Mouse (Mus musculus) ovary, postnatal 10 days (tissue): Measurements from ENCODE around the gene Wt1.

Experiments used
- DNase-seq: peaks from one replicate; pipeline ENCODE4 v3.0.0; 2022; ENCODE audit warnings: low spot score

Gene Wt1

GRCm38 (mm10) chr2:105185768-105186529 is 59.6 kb downstream of the Wt1 start:
- no peak for DNase-seq

- DNase-seq: no peak
These were observed 60.3 kb downstream of the Wt1 start for GRCm38 (mm10) chr2:105186591-105186990.

GRCm38 (mm10) chr2:105188182-105188581 is 61.9 kb downstream of the Wt1 start:
- no peak for DNase-seq

GRCm38 (mm10) chr2:105189352-105189751 is 63.0 kb downstream of the Wt1 start:
- no peak for DNase-seq

GRCm38 (mm10) chr2:105200152-105200551 is 73.8 kb downstream of the Wt1 start:
- no peak for DNase-seq

GRCm38 (mm10) chr2:105206563-105207174 is 80.3 kb downstream of the Wt1 start:
- no peak for DNase-seq

GRCm38 (mm10) chr2:105212839-105213238 is 86.5 kb downstream of the Wt1 start:
- no peak for DNase-seq

GRCm38 (mm10) chr2:105215914-105216313 is 89.6 kb downstream of the Wt1 start:
- no peak for DNase-seq

- no peak for DNase-seq
These were observed 92.9 kb downstream of the Wt1 start for GRCm38 (mm10) chr2:105219229-105219628.

- no peak for DNase-seq
These were observed 93.3 kb downstream of the Wt1 start for GRCm38 (mm10) chr2:105219664-105220063.

GRCm38 (mm10) chr2:105220738-105221303 is 94.5 kb downstream of the Wt1 start:
- no peak for DNase-seq
